Mouse (Mus musculus): ENCODE data around the gene Mast3. TPM values are rescaled to one million over a fixed set of nuclear protein-coding genes. Genes with fewer than 3 reads are reported as not detected.

Gene Mast3
- polyA plus RNA-seq, 1 experiment from 2014 or later, result 30.8 TPM

GRCm38 (mm10) chr8:70764676-70765075 is 40.2 kb downstream of the Mast3 start:
- no peak overlapping the region for H3K9ac ChIP-seq (replicated peaks; ENCODE audit: low read depth, low read length)
- peaks cover 25% of the 10 kb centered on the region for H3K4me1 ChIP-seq (replicated peaks; ENCODE audit: control insufficient read depth, insufficient read depth, low read length)
- H3K27ac ChIP-seq (ENCODE audit: low read length), result no peak overlapping the region
- WGBS, result 95% methylated on average over 13 of the region's 13 CpGs
- peaks cover 17% of the 10 kb centered on the region for H3K36me3 ChIP-seq (ENCODE audit: control insufficient read depth, insufficient read depth)
- no peak for ATAC-seq
- no peak overlapping the region for H3K4me2 ChIP-seq (ENCODE audit: low read length)
- H3K27me3 ChIP-seq (replicated peaks; ENCODE audit: control insufficient read depth, insufficient read depth, low read length), result no peaks in the 10 kb centered on the region
- no peaks in the 10 kb centered on the region for H3K9me3 ChIP-seq (ENCODE audit: control insufficient read depth, low read length)
- no peak overlapping the region for H3K4me3 ChIP-seq (replicated peaks; ENCODE audit: low read length)

GRCm38 (mm10) chr8:70764026-70764425 is 40.8 kb downstream of the Mast3 start:
- Histone ChIP-seq H3K4me2 (ENCODE audit: low read length) (no peak overlapping the region), H3K9me3 (ENCODE audit: control insufficient read depth, low read length) (no peaks in the 10 kb centered on the region), H3K9ac (replicated peaks; ENCODE audit: low read depth, low read length) (no peak overlapping the region), H3K27me3 (replicated peaks; ENCODE audit: control insufficient read depth, insufficient read depth, low read length) (no peaks in the 10 kb centered on the region), H3K4me1 (replicated peaks; ENCODE audit: control insufficient read depth, insufficient read depth, low read length) (peaks cover 32% of the 10 kb centered on the region), H3K36me3 (ENCODE audit: control insufficient read depth, insufficient read depth) (peaks cover 15% of the 10 kb centered on the region), H3K27ac (ENCODE audit: low read length) (no peak overlapping the region), H3K4me3 (replicated peaks; ENCODE audit: low read length) (no peak overlapping the region)
- no peak for ATAC-seq
- WGBS, result 85% methylated on average over 8 of the region's 8 CpGs

GRCm38 (mm10) chr8:70763354-70763753 is 41.5 kb downstream of the Mast3 start:
- H3K27ac ChIP-seq (ENCODE audit: low read length), result no peak overlapping the region
- no peak for ATAC-seq
- H3K27me3 ChIP-seq (replicated peaks; ENCODE audit: control insufficient read depth, insufficient read depth, low read length), result no peaks in the 10 kb centered on the region
- no peak overlapping the region for H3K4me3 ChIP-seq (replicated peaks; ENCODE audit: low read length)
- peaks cover 39% of the 10 kb centered on the region for H3K4me1 ChIP-seq (replicated peaks; ENCODE audit: control insufficient read depth, insufficient read depth, low read length)
- H3K4me2 ChIP-seq (ENCODE audit: low read length), result no peak overlapping the region
- no peaks in the 10 kb centered on the region for H3K9me3 ChIP-seq (ENCODE audit: control insufficient read depth, low read length)
- H3K9ac ChIP-seq (replicated peaks; ENCODE audit: low read depth, low read length), result no peak overlapping the region
- H3K36me3 ChIP-seq (ENCODE audit: control insufficient read depth, insufficient read depth), result peaks cover 9% of the 10 kb centered on the region
- WGBS, result 2% methylated on average over 3 of the region's 3 CpGs

GRCm38 (mm10) chr8:70762118-70762517 is 42.7 kb downstream of the Mast3 start:
- peaks cover 50% of the 10 kb centered on the region for H3K4me1 ChIP-seq (replicated peaks; ENCODE audit: control insufficient read depth, insufficient read depth, low read length)
- no peak overlapping the region for H3K9ac ChIP-seq (replicated peaks; ENCODE audit: low read depth, low read length)
- H3K27ac ChIP-seq (ENCODE audit: low read length), result no peak overlapping the region
- 0 out of 2 replicates have a peak, but pooled peaks cover 2% of the 10 kb centered on the region for H3K36me3 ChIP-seq (ENCODE audit: control insufficient read depth, insufficient read depth)
- WGBS, result 97% methylated on average over 1 of the region's 1 CpGs
- no peaks in the 10 kb centered on the region for H3K27me3 ChIP-seq (replicated peaks; ENCODE audit: control insufficient read depth, insufficient read depth, low read length)
- no peak for ATAC-seq
- no peak overlapping the region for H3K4me3 ChIP-seq (replicated peaks; ENCODE audit: low read length)
- H3K9me3 ChIP-seq (ENCODE audit: control insufficient read depth, low read length), result no peaks in the 10 kb centered on the region
- no peak overlapping the region for H3K4me2 ChIP-seq (ENCODE audit: low read length)

GRCm38 (mm10) chr8:70760775-70761406 is 44.0 kb downstream of the Mast3 start, which contains the start of gene Mpv17l2:
Gene Mpv17l2, minus strand, starts transcription at chr8:70760946.
- under 1% methylated on average over 55 of the region's 55 CpGs for WGBS
- Histone ChIP-seq H3K27me3 (replicated peaks; ENCODE audit: control insufficient read depth, insufficient read depth, low read length) (no peaks in the 10 kb centered on the region), H3K4me3 (replicated peaks; ENCODE audit: low read length) (peak within 1 kb of the TSS; percentile 67), H3K9ac (replicated peaks; ENCODE audit: low read depth, low read length) (peak within 1 kb of the TSS; percentile 77), H3K4me1 (replicated peaks; ENCODE audit: control insufficient read depth, insufficient read depth, low read length) (peaks cover 44% of the 10 kb centered on the region), H3K4me2 (ENCODE audit: low read length) (peak within 1 kb of the TSS; percentile 88), H3K27ac (ENCODE audit: low read length) (peak within 1 kb of the TSS; percentile 81), H3K36me3 (ENCODE audit: control insufficient read depth, insufficient read depth) (peaks cover 7% of the 10 kb centered on the region; the same call in 1 of the 2 replicates), H3K9me3 (ENCODE audit: control insufficient read depth, low read length) (no peaks in the 10 kb centered on the region)
- ATAC-seq, result peak; percentile 95

- Histone ChIP-seq H3K36me3 (ENCODE audit: control insufficient read depth, insufficient read depth) (peaks cover 7% of the 10 kb centered on the region; the same call in 1 of the 2 replicates), H3K4me1 (replicated peaks; ENCODE audit: control insufficient read depth, insufficient read depth, low read length) (peaks cover 46% of the 10 kb centered on the region), H3K9me3 (ENCODE audit: control insufficient read depth, low read length) (no peaks in the 10 kb centered on the region), H3K4me3 (replicated peaks; ENCODE audit: low read length) (peak overlapping the region; percentile 67), H3K27me3 (replicated peaks; ENCODE audit: control insufficient read depth, insufficient read depth, low read length) (no peaks in the 10 kb centered on the region), H3K4me2 (ENCODE audit: low read length) (peak overlapping the region; percentile 88), H3K27ac (ENCODE audit: low read length) (peak overlapping the region; percentile 73), H3K9ac (replicated peaks; ENCODE audit: low read depth, low read length) (peak overlapping the region; percentile 77)
- peak; percentile 3; the same call in 1 of the 2 replicates for ATAC-seq
- WGBS, result 0% methylated on average over 21 of the region's 22 CpGs
Observed at GRCm38 (mm10) chr8:70760350-70760749, 44.5 kb downstream of the Mast3 start.

- no peak overlapping the region for H3K4me3 ChIP-seq (replicated peaks; ENCODE audit: low read length)
- H3K9ac ChIP-seq (replicated peaks; ENCODE audit: low read depth, low read length), result no peak overlapping the region
- 58% methylated on average over 19 of the region's 19 CpGs for WGBS
- peak overlapping the region; percentile 78 for H3K27ac ChIP-seq (ENCODE audit: low read length)
- no peaks in the 10 kb centered on the region for H3K9me3 ChIP-seq (ENCODE audit: control insufficient read depth, low read length)
- H3K27me3 ChIP-seq (replicated peaks; ENCODE audit: control insufficient read depth, insufficient read depth, low read length), result no peaks in the 10 kb centered on the region
- peaks cover 7% of the 10 kb centered on the region; the same call in 1 of the 2 replicates for H3K36me3 ChIP-seq (ENCODE audit: control insufficient read depth, insufficient read depth)
- ATAC-seq, result no peak
- H3K4me1 ChIP-seq (replicated peaks; ENCODE audit: control insufficient read depth, insufficient read depth, low read length), result peaks cover 50% of the 10 kb centered on the region
- no peak overlapping the region for H3K4me2 ChIP-seq (ENCODE audit: low read length)
Observed at GRCm38 (mm10) chr8:70758616-70759561, 46.0 kb downstream of the Mast3 start.

GRCm38 (mm10) chr8:70758308-70758615 is 46.6 kb downstream of the Mast3 start:
- WGBS, result 61% methylated on average over 7 of the region's 7 CpGs
- ATAC-seq, result no peak
- H3K27ac ChIP-seq (ENCODE audit: low read length), result peak overlapping the region; percentile 78

More at GRCm38 (mm10) chr8:70758308-70758615, 46.6 kb downstream of the Mast3 start:
- no peaks in the 10 kb centered on the region for H3K9me3 ChIP-seq (ENCODE audit: control insufficient read depth, low read length)
- H3K36me3 ChIP-seq (ENCODE audit: control insufficient read depth, insufficient read depth), result peaks cover 7% of the 10 kb centered on the region; the same call in 1 of the 2 replicates
- H3K4me3 ChIP-seq (replicated peaks; ENCODE audit: low read length), result no peak overlapping the region
- H3K9ac ChIP-seq (replicated peaks; ENCODE audit: low read depth, low read length), result no peak overlapping the region
- H3K27me3 ChIP-seq (replicated peaks; ENCODE audit: control insufficient read depth, insufficient read depth, low read length), result no peaks in the 10 kb centered on the region
- peaks cover 50% of the 10 kb centered on the region for H3K4me1 ChIP-seq (replicated peaks; ENCODE audit: control insufficient read depth, insufficient read depth, low read length)
- H3K4me2 ChIP-seq (ENCODE audit: low read length), result no peak overlapping the region
